In genomic region chr7:28466721-28467212, GRCm38 (mm10) we compare ENCODE assay signal across 8 mouse cellular contexts. TPM values are rescaled to one million over a fixed set of nuclear protein-coding genes. Genes with fewer than 3 reads are reported as not detected.
DNase-seq lines count a peak whose midpoint lies in the region; ATAC-seq and TF ChIP-seq lines count a peak whose summit lies in the region.

No protein-coding gene starts in this region.

- no peaks in the 10 kb centered on the region for H3K79me2 ChIP-seq in liver, adult 2 months (ENCODE audit: control insufficient read depth, insufficient read depth, low read length)

- no peaks in the 10 kb centered on the region for H3K36me3 ChIP-seq in liver, adult 2 months (ENCODE audit: control insufficient read depth, insufficient read depth, low read length)
- peaks cover 38% of the 10 kb centered on the region for H3K36me3 ChIP-seq in forebrain, embryonic 13.5 days (ENCODE audit: poor library complexity, severe bottlenecking)
- no peaks in the 10 kb centered on the region for H3K36me3 ChIP-seq in liver, embryonic 11.5 days (ENCODE audit: control insufficient read depth, insufficient read depth, low read length)
- peaks cover 8% of the 10 kb centered on the region for H3K36me3 ChIP-seq in stomach, embryonic 14.5 days (ENCODE audit: control insufficient read depth, insufficient read depth, low read length)

- no peak for DNase-seq in liver, adult 2 months (ENCODE audit: extremely low read depth, low read depth, low spot score)
- DNase-seq in liver = no peak
- DNase-seq in liver, embryonic 11.5 days (ENCODE audit: low spot score) = no peak
- no peak for DNase-seq in spleen, postnatal 36 days (ENCODE audit: low spot score in 2 of 2)
- DNase-seq in cerebellum, postnatal 14 days = no peak
- DNase-seq in right cerebral cortex, adult 18-20 months = no peak

- peak overlapping the region; percentile 45; the same call in 1 of the 2 replicates for H3K4me3 ChIP-seq in liver, adult 2 months (ENCODE audit: insufficient read depth, low read depth, low read length)
- peak overlapping the region; percentile 44 for H3K4me3 ChIP-seq in forebrain, embryonic 13.5 days
- peak overlapping the region; percentile 60 for H3K4me3 ChIP-seq in liver, embryonic 11.5 days (ENCODE audit: low read depth, low read length)
- H3K4me3 ChIP-seq in stomach, embryonic 14.5 days (ENCODE audit: low read depth, low read length) = peak overlapping the region; percentile 47

- no peaks in the 10 kb centered on the region for H3K4me1 ChIP-seq in liver, adult 2 months (ENCODE audit: control insufficient read depth, insufficient read depth, low read length)
- H3K4me1 ChIP-seq in forebrain, embryonic 13.5 days = peaks cover 29% of the 10 kb centered on the region
- H3K4me1 ChIP-seq in liver, embryonic 11.5 days (replicated peaks; ENCODE audit: control insufficient read depth, insufficient read depth, low read length) = peaks cover 12% of the 10 kb centered on the region
- H3K4me1 ChIP-seq in stomach, embryonic 14.5 days (ENCODE audit: control insufficient read depth, insufficient read depth, low read length) = peaks cover 5% of the 10 kb centered on the region; the same call in 1 of the 2 replicates

- TF ChIP-seq CTCF in liver, adult 2 months (IDR thresholded peaks at IDR 0.05; ENCODE audit: low read depth, low read length) = peak; percentile 3; the same call in 1 of the 2 replicates

- peaks cover 15% of the 10 kb centered on the region for H3K27me3 ChIP-seq in liver, adult 2 months (ENCODE audit: control insufficient read depth, insufficient read depth, low read length)
- peaks cover 26% of the 10 kb centered on the region for H3K27me3 ChIP-seq in forebrain, embryonic 13.5 days
- H3K27me3 ChIP-seq in liver, embryonic 11.5 days (replicated peaks; ENCODE audit: control insufficient read depth, insufficient read depth, low read length) = peaks cover 16% of the 10 kb centered on the region
- H3K27me3 ChIP-seq in stomach, embryonic 14.5 days (ENCODE audit: control insufficient read depth, insufficient read depth, low read length) = 0 out of 2 replicates have a peak, but pooled peaks cover 6% of the 10 kb centered on the region

- 0 out of 2 replicates have a peak, but pooled peaks have one; percentile 1 for ATAC-seq in forebrain, embryonic 13.5 days
- ATAC-seq in liver, embryonic 11.5 days (replicated peaks; ENCODE audit: low FRiP score) = no peak
- no peak for ATAC-seq in stomach, embryonic 14.5 days (ENCODE audit: insufficient number of reproducible peaks, insufficient read depth, low FRiP score, low read depth)

- H3K9ac ChIP-seq in liver, adult 2 months (ENCODE audit: low read depth, low read length) = no peak overlapping the region; the same call in 1 of the 2 replicates
- peak overlapping the region; percentile 65 for H3K9ac ChIP-seq in forebrain, embryonic 13.5 days
- peak overlapping the region; percentile 57 for H3K9ac ChIP-seq in liver, embryonic 11.5 days (ENCODE audit: low read depth, low read length)
- H3K9ac ChIP-seq in stomach, embryonic 14.5 days (replicated peaks; ENCODE audit: low read depth, low read length) = peak overlapping the region; percentile 42

- 21% methylated on average over 40 of the region's 40 CpGs for WGBS in liver, adult 2 months
- WGBS in forebrain, embryonic 13.5 days = 15% methylated on average over 40 of the region's 40 CpGs
- 34% methylated on average over 40 of the region's 40 CpGs for WGBS in liver, embryonic 11.5 days
- 30% methylated on average over 40 of the region's 40 CpGs for WGBS in stomach, embryonic 14.5 days

- TF ChIP-seq POLR2A in liver, adult 2 months (IDR thresholded peaks at IDR 0.05; ENCODE audit: extremely low read depth, insufficient read depth, low read length) = no peak

- no peak overlapping the region for H3K27ac ChIP-seq in liver, adult 2 months (replicated peaks; ENCODE audit: insufficient read depth, low read depth, low read length)
- H3K27ac ChIP-seq in forebrain, embryonic 13.5 days = no peak overlapping the region
- H3K27ac ChIP-seq in liver, embryonic 11.5 days (ENCODE audit: low read depth, low read length) = no peak overlapping the region
- no peak overlapping the region for H3K27ac ChIP-seq in stomach, embryonic 14.5 days (ENCODE audit: low read length)

- peak overlapping the region; percentile 74 for H3K4me2 ChIP-seq in forebrain, embryonic 13.5 days
- H3K4me2 ChIP-seq in liver, embryonic 11.5 days = peak overlapping the region; percentile 94
- peak overlapping the region; percentile 88 for H3K4me2 ChIP-seq in stomach, embryonic 14.5 days (replicated peaks; ENCODE audit: low read depth, low read length)

- no peaks in the 10 kb centered on the region for H3K9me3 ChIP-seq in forebrain, embryonic 13.5 days (replicated peaks)
- no peaks in the 10 kb centered on the region for H3K9me3 ChIP-seq in liver, embryonic 11.5 days (ENCODE audit: control insufficient read depth, low read length)
- H3K9me3 ChIP-seq in stomach, embryonic 14.5 days (ENCODE audit: control insufficient read depth, low read depth, low read length) = no peaks in the 10 kb centered on the region

RNA-seq across cellular contexts. Expression of gene Lrfn1, which starts 15.0 kb away (rescaled TPM):
- total RNA-seq in liver, adult 2 months (2014; rRNA removed) = 0.18 TPM in 1 of 2 replicates, not detected in the other
- 0.70 and 0.71 TPM in 2 replicates for polyA plus RNA-seq in liver, adult 2 months (2012; rRNA removed)
- 5.9 and 6.1 TPM in 2 replicates for polyA plus RNA-seq in forebrain, embryonic 13.5 days (2015; fragmentation: Nextera tagmentation; extraction: Ambion mirVana)
- polyA plus RNA-seq in liver, embryonic 11.5 days (2014; fragmentation: Nextera tagmentation; extraction: Ambion mirVana) = 1.7 TPM in 2 replicates
- 4.2 and 5.3 TPM in 2 replicates for polyA plus RNA-seq in stomach, embryonic 14.5 days (2014; fragmentation: Nextera tagmentation; extraction: Ambion mirVana)

RNA-seq across cellular contexts. Expression of gene Gmfg, which starts 29.5 kb away (rescaled TPM):
- 18.4 and 24.4 TPM in 2 replicates for total RNA-seq in liver, adult 2 months (2014; rRNA removed)
- 4.0 and 4.6 TPM in 2 replicates for polyA plus RNA-seq in liver, adult 2 months (2012; rRNA removed)
- polyA plus RNA-seq in forebrain, embryonic 13.5 days (2015; fragmentation: Nextera tagmentation; extraction: Ambion mirVana) = 2.5 and 2.8 TPM in 2 replicates
- 49.4 and 49.7 TPM in 2 replicates for polyA plus RNA-seq in liver, embryonic 11.5 days (2014; fragmentation: Nextera tagmentation; extraction: Ambion mirVana)
- 17.0 and 17.2 TPM in 2 replicates for polyA plus RNA-seq in stomach, embryonic 14.5 days (2014; fragmentation: Nextera tagmentation; extraction: Ambion mirVana)

RNA-seq across cellular contexts. Expression of gene Ifnl2, which starts 43.5 kb away (rescaled TPM):
- not detected in 2 replicates for total RNA-seq in liver, adult 2 months (2014; rRNA removed)
- not detected in 2 replicates for polyA plus RNA-seq in liver, adult 2 months (2012; rRNA removed)
- not detected in 2 replicates for polyA plus RNA-seq in forebrain, embryonic 13.5 days (2015; fragmentation: Nextera tagmentation; extraction: Ambion mirVana)
- polyA plus RNA-seq in liver, embryonic 11.5 days (2014; fragmentation: Nextera tagmentation; extraction: Ambion mirVana) = not detected in 2 replicates
- polyA plus RNA-seq in stomach, embryonic 14.5 days (2014; fragmentation: Nextera tagmentation; extraction: Ambion mirVana) = not detected in 2 replicates

RNA-seq across cellular contexts. Expression of gene Ifnl3, which starts 55.9 kb away (rescaled TPM):
- not detected in 2 replicates for total RNA-seq in liver, adult 2 months (2014; rRNA removed)
- polyA plus RNA-seq in liver, adult 2 months (2012; rRNA removed) = not detected in 2 replicates
- not detected in 2 replicates for polyA plus RNA-seq in forebrain, embryonic 13.5 days (2015; fragmentation: Nextera tagmentation; extraction: Ambion mirVana)
- not detected in 2 replicates for polyA plus RNA-seq in liver, embryonic 11.5 days (2014; fragmentation: Nextera tagmentation; extraction: Ambion mirVana)
- polyA plus RNA-seq in stomach, embryonic 14.5 days (2014; fragmentation: Nextera tagmentation; extraction: Ambion mirVana) = not detected in 2 replicates
